Mouse (Mus musculus): ENCODE results near the gene Zcchc4. TPM values are rescaled to one million over a fixed set of nuclear protein-coding genes. Genes with fewer than 3 reads are reported as not detected.

Gene Zcchc4
- total and polyA plus RNA-seq, 3 experiments, result 0.67 to 1.0 TPM; not detected in 1

DNA sequence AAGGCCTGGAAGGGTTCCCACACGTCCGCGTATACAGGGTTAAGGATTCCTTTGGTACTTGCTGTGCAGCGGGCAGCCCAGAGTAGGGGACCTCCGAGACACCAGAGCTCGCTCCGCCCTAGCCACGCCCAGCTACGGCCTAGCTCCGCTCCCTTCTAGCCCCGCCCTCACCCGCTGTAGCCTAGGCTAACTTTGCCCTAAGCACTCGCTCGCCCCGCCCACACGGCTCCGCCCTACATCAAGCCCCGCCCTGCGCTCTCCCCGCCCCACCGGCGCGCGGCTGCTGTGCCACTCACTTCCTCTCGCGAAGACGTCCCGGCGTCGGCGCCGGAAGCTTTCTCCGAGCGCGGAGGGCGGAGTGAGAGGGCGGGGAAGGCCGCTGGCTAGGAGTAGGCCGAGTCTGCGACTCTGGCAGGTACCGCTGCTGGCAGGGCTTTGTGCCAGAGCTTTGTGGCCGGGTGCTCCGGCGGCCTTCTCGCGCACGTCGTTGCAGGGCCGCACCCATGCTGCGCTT lies 58.6 kb downstream of the Zcchc4 start, which contains the start of gene Anapc4:
Gene Anapc4 (plus strand): TSS at position 252 of the 514 bp plus-strand sequence.
- Histone ChIP-seq H3K27ac (ENCODE audit: control insufficient read depth, low read depth, low read length) (peak within 1 kb of the TSS; percentile 81), H3K36me3 (ENCODE audit: control insufficient read depth in 1 of 2, insufficient read depth in 2 of 2, low read length in 2 of 2) (peaks cover 2 to 14% of the 10 kb centered on the region in 2 experiments), H3K27me3 (ENCODE audit: control insufficient read depth in 1 of 2, insufficient read depth in 2 of 2, low read length in 2 of 2) (no peaks in the 10 kb centered on the region), H3K79me2 (ENCODE audit: control insufficient read depth, insufficient read depth, low read length, poor library complexity) (peaks cover 9% of the 10 kb centered on the region), H3K9me3 (replicated peaks; ENCODE audit: insufficient read depth, low read length) (no peaks in the 10 kb centered on the region), H3K4me3 (ENCODE audit: control insufficient read depth in 1 of 2, insufficient read depth in 1 of 2, low read depth in 2 of 2, low read length in 2 of 2) (peak within 1 kb of the TSS; percentile 97 to 99), H3K9ac (ENCODE audit: control insufficient read depth, low read depth, low read length, poor library complexity, severe bottlenecking) (peak within 1 kb of the TSS; percentile 91), H3K4me1 (ENCODE audit: control insufficient read depth in 1 of 2, insufficient read depth in 2 of 2, low read length in 2 of 2) (peaks cover 2 to 10% of the 10 kb centered on the region in 2 experiments)
- peak; percentile 99 for DNase-seq (ENCODE audit: low read depth, low spot score)
- TF ChIP-seq ETS1 (IDR thresholded peaks at IDR 0.05; ENCODE audit: low read depth, low read length) (0 out of 2 replicates have a peak, but pooled peaks have one; percentile 14), CTCF (IDR thresholded peaks at IDR 0.05 in 2 of 3, conservative IDR thresholded peaks at IDR 0.05 in 1 of 3; ENCODE audit: control insufficient read depth in 1 of 3, insufficient read depth in 1 of 3, low read depth in 2 of 3, low read length in 3 of 3, poor library complexity in 1 of 3, severe bottlenecking in 1 of 3) (no peak), ZMIZ1 (IDR thresholded peaks at IDR 0.05; ENCODE audit: low read depth, low read length) (peak; percentile 82; the same call in 1 of the 2 replicates), ELF1 (IDR thresholded peaks at IDR 0.05; ENCODE audit: low read depth, low read length) (peak; percentile 83), MAZ (IDR thresholded peaks at IDR 0.05; ENCODE audit: low read depth, low read length) (peak; percentile 77; the same call in 1 of the 2 replicates), MAFK (IDR thresholded peaks at IDR 0.05; ENCODE audit: borderline replicate concordance, low read depth, low read length) (no peak), E2F4 (IDR thresholded peaks at IDR 0.05; ENCODE audit: borderline replicate concordance, low read depth, low read length) (0 out of 2 replicates have a peak, but pooled peaks have one; percentile 39), NRF1 (IDR thresholded peaks at IDR 0.05; ENCODE audit: insufficient read depth, low read depth, low read length, poor library complexity, severe bottlenecking) (peak; percentile 57), CHD2 (IDR thresholded peaks at IDR 0.05; ENCODE audit: low read length) (no peak), USF2 (IDR thresholded peaks at IDR 0.05; ENCODE audit: borderline replicate concordance in 1 of 2, insufficient read depth in 1 of 2, low read depth in 1 of 2, low read length in 2 of 2) (no peak), EP300 (IDR thresholded peaks at IDR 0.05; ENCODE audit: low read depth in 1 of 2, low read length in 2 of 2) (0 out of 4 replicates have a peak, but pooled peaks of 1 of the 2 experiments have one; percentile 19), MYC (IDR thresholded peaks at IDR 0.05; ENCODE audit: low read depth, low read length) (0 out of 2 replicates have a peak, but pooled peaks have one; percentile 47), TCF12 (IDR thresholded peaks at IDR 0.05; ENCODE audit: low read depth, low read length) (peak; percentile 46), MAX (IDR thresholded peaks at IDR 0.05; ENCODE audit: low read length) (peak; percentile 56), POLR2A (IDR thresholded peaks at IDR 0.05; ENCODE audit: control insufficient read depth in 1 of 2, insufficient read depth in 1 of 2, low read depth in 1 of 2, low read length in 2 of 2, poor library complexity in 1 of 2) (peak; percentile 77 to 86), NELFE (IDR thresholded peaks at IDR 0.05; ENCODE audit: low read depth, low read length) (peak; percentile 82), TAL1 (IDR thresholded peaks at IDR 0.05; ENCODE audit: low read length) (no peak), HCFC1 (IDR thresholded peaks at IDR 0.05; ENCODE audit: low read depth, low read length) (peak; percentile 86), GABPA (IDR thresholded peaks at IDR 0.05; ENCODE audit: low read depth, low read length) (no peak), SIN3A (IDR thresholded peaks at IDR 0.05; ENCODE audit: low read length) (peak; percentile 84), ZNF384 (IDR thresholded peaks at IDR 0.05; ENCODE audit: low read depth, low read length) (0 out of 2 replicates have a peak, but pooled peaks have one; percentile 15), TBP (IDR thresholded peaks at IDR 0.05; ENCODE audit: low read depth, low read length) (peak; percentile 23; the same call in 1 of the 2 replicates)

Measured in MEL (cell line).